ENCODE assay signal across 24 mouse cellular contexts in genomic region chr6:12404441-12404840, GRCm38 (mm10).
DNase-seq lines count a peak whose midpoint lies in the region; ATAC-seq and TF ChIP-seq lines count a peak whose summit lies in the region.
"Had no signal": no experiment of that assay in that cellular context is flagged by ENCODE, and none has a peak within 500 bp of the region (broad histone marks: within the 10 kb centered on the region; RNA-seq: fewer than 3 reads in every experiment).

No protein-coding gene starts in this region.

- H3K36me3 ChIP-seq in hindbrain, embryonic 16.5 days (ENCODE audit: control insufficient read depth, insufficient read depth, low read length) = no peaks in the 10 kb centered on the region
- H3K36me3 ChIP-seq in hindbrain, embryonic 10.5 days = no peaks in the 10 kb centered on the region
- no peaks in the 10 kb centered on the region for H3K36me3 ChIP-seq in lung, embryonic 14.5 days (ENCODE audit: insufficient read depth)
- no peaks in the 10 kb centered on the region for H3K36me3 ChIP-seq in neural tube, embryonic 12.5 days
- H3K36me3 ChIP-seq: heart, embryonic 13.5 days; liver, embryonic 15.5 days; midbrain, embryonic 12.5 days had no signal

- no peak overlapping the region for H3K9ac ChIP-seq in hindbrain, embryonic 16.5 days (ENCODE audit: low read depth, low read length)
- H3K9ac ChIP-seq in lung, embryonic 14.5 days = no peak overlapping the region
- H3K9ac ChIP-seq in neural tube, embryonic 12.5 days = no peak overlapping the region
- H3K9ac ChIP-seq: heart, embryonic 13.5 days; liver, embryonic 15.5 days; midbrain, embryonic 12.5 days had no signal

- H3K4me3 ChIP-seq in hindbrain, embryonic 16.5 days (ENCODE audit: low read length) = no peak overlapping the region
- no peak overlapping the region for H3K4me3 ChIP-seq in hindbrain, embryonic 10.5 days
- H3K4me3 ChIP-seq in lung, embryonic 14.5 days (ENCODE audit: low read depth, low read length) = no peak overlapping the region
- no peak overlapping the region for H3K4me3 ChIP-seq in neural tube, embryonic 12.5 days
- H3K4me3 ChIP-seq: heart, adult 2 months; heart, embryonic 13.5 days; layer of hippocampus, adult 2 months; liver, embryonic 15.5 days; midbrain, embryonic 12.5 days had no signal

- no peaks in the 10 kb centered on the region for H3K27me3 ChIP-seq in hindbrain, embryonic 16.5 days (replicated peaks; ENCODE audit: control insufficient read depth, insufficient read depth, low read length)
- H3K27me3 ChIP-seq in hindbrain, embryonic 10.5 days (ENCODE audit: insufficient read depth, poor library complexity, severe bottlenecking) = no peaks in the 10 kb centered on the region
- H3K27me3 ChIP-seq in lung, embryonic 14.5 days (ENCODE audit: insufficient read depth, low read length) = no peaks in the 10 kb centered on the region
- no peaks in the 10 kb centered on the region for H3K27me3 ChIP-seq in neural tube, embryonic 12.5 days (replicated peaks)
- H3K27me3 ChIP-seq: heart, embryonic 13.5 days; liver, embryonic 15.5 days; midbrain, embryonic 12.5 days had no signal

- DNase-seq in cerebellum, postnatal 14 days = peak; percentile 33 to 51
- no peak for DNase-seq in cerebellum, postnatal 36 days
- DNase-seq in hindbrain, embryonic 10.5 days (ENCODE audit: low spot score) = no peak
- peak; percentile 6 for DNase-seq in lung, embryonic 14.5 days
- DNase-seq in lung, postnatal 10 days = no peak
- DNase-seq in layer of hippocampus, adult 9-10 months (ENCODE audit: low spot score) = no peak
- DNase-seq: cerebellum, adult 11-12 months; gastrocnemius, postnatal 36 days; heart, adult 2 months; heart, postnatal 14 days; kidney, adult 18-20 months; kidney, postnatal 10 days; liver; right cerebral cortex, postnatal 14 days; thymus, adult 2 months; thymus, postnatal 4 days had no signal

- WGBS in hindbrain, embryonic 16.5 days = 40% methylated on average over 2 of the region's 2 CpGs
- 88% methylated on average over 2 of the region's 2 CpGs for WGBS in hindbrain, embryonic 10.5 days
- 76% methylated on average over 2 of the region's 2 CpGs for WGBS in lung, embryonic 14.5 days
- 45% methylated on average over 2 of the region's 2 CpGs for WGBS in neural tube, embryonic 12.5 days

- no peaks in the 10 kb centered on the region for H3K4me1 ChIP-seq in hindbrain, embryonic 16.5 days (ENCODE audit: control insufficient read depth, insufficient read depth, low read depth, low read length)
- no peaks in the 10 kb centered on the region for H3K4me1 ChIP-seq in hindbrain, embryonic 10.5 days (replicated peaks)
- H3K4me1 ChIP-seq in lung, embryonic 14.5 days (ENCODE audit: insufficient read depth) = no peaks in the 10 kb centered on the region
- H3K4me1 ChIP-seq in neural tube, embryonic 12.5 days = no peaks in the 10 kb centered on the region
- H3K4me1 ChIP-seq: heart, embryonic 13.5 days; liver, embryonic 15.5 days; midbrain, embryonic 12.5 days had no signal

- peak; percentile 69 for ATAC-seq in hindbrain, embryonic 16.5 days
- ATAC-seq in lung, embryonic 14.5 days (ENCODE audit: insufficient read depth) = no peak
- peak; percentile 14; the same call in 1 of the 2 replicates for ATAC-seq in neural tube, embryonic 12.5 days (ENCODE audit: low FRiP score, low read depth)
- ATAC-seq: inflammation-experienced regulatory T-cells, adult 6 months had no signal

- TF ChIP-seq CTCF in lung, embryonic 14.5 days (IDR thresholded peaks at IDR 0.05; ENCODE audit: low read depth) = no peak

- no peaks in the 10 kb centered on the region for H3K9me3 ChIP-seq in hindbrain, embryonic 16.5 days (ENCODE audit: control insufficient read depth, low read length)
- H3K9me3 ChIP-seq in hindbrain, embryonic 10.5 days = no peaks in the 10 kb centered on the region
- no peaks in the 10 kb centered on the region for H3K9me3 ChIP-seq in lung, embryonic 14.5 days (ENCODE audit: low read depth, low read length)
- H3K9me3 ChIP-seq in neural tube, embryonic 12.5 days = no peaks in the 10 kb centered on the region
- H3K9me3 ChIP-seq: heart, embryonic 13.5 days; liver, embryonic 15.5 days; midbrain, embryonic 12.5 days had no signal

- H3K4me2 ChIP-seq in hindbrain, embryonic 16.5 days (ENCODE audit: low read length) = no peak overlapping the region
- no peak overlapping the region for H3K4me2 ChIP-seq in lung, embryonic 14.5 days
- H3K4me2 ChIP-seq in neural tube, embryonic 12.5 days (replicated peaks) = no peak overlapping the region
- H3K4me2 ChIP-seq: heart, embryonic 13.5 days; liver, embryonic 15.5 days; midbrain, embryonic 12.5 days had no signal

- no peak overlapping the region for H3K27ac ChIP-seq in hindbrain, embryonic 16.5 days (ENCODE audit: low read depth, low read length)
- no peak overlapping the region for H3K27ac ChIP-seq in hindbrain, embryonic 10.5 days
- H3K27ac ChIP-seq in lung, embryonic 14.5 days (ENCODE audit: low read depth) = no peak overlapping the region
- no peak overlapping the region for H3K27ac ChIP-seq in neural tube, embryonic 12.5 days
- H3K27ac ChIP-seq: heart, adult 2 months; heart, embryonic 13.5 days; layer of hippocampus, adult 2 months; liver, embryonic 15.5 days; midbrain, embryonic 12.5 days; stomach, postnatal 0 days had no signal

Comparison
In these comparisons a context has a peak if more than half of its experiments do, and no peak if none do; other contexts are left out.
1. DNase-seq: peak in cerebellum, postnatal 14 days (2 of 2) and lung, embryonic 14.5 days (single experiment); none in cerebellum, postnatal 36 days (0 of 2), hindbrain, embryonic 10.5 days (single experiment), lung, postnatal 10 days (single experiment) and layer of hippocampus, adult 9-10 months (single experiment).